Comparison of ENCODE assay signal across 9 mouse cellular contexts in the genomic region with DNA sequence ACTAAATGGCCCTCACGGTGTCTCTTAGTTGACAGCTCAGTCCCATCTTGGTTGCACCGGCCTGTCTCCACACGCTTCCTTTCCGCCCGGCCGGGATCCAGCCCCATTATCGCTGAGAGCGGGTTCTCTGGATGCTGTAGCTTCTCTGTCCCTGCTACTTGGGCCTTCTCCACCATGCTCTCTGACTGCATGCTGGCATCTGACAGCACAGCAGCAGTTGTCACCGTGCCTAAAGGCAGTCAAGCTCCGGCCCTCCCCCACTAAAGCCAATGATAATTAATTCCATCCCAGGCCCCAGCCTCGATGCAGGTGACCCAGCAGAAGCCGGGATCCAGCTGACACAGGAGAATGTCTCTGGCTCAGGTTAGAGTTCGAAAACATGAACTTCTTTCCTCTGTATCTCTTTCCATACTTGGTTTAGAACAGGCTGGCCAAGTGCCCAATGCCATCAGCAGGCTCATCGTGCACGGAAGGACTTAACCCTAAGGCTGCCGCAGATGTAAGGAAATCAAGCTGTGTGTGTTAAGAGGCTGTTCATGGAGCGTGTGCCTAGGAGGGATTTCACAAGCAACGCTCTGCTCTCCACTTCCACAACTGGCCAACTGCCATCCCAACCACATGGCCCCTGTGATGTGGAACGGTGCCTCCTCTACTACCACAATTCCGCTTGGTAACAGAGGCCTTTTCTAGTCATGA.
DNase-seq lines count a peak whose midpoint lies in the region; ATAC-seq and TF ChIP-seq lines count a peak whose summit lies in the region.
"Had no signal": no experiment of that assay in that cellular context is flagged by ENCODE, and none has a peak within 500 bp of the region (broad histone marks: within the 10 kb centered on the region; RNA-seq: fewer than 3 reads in every experiment).

No protein-coding gene starts in this region.

- H3K27me3 ChIP-seq in embryonic facial prominence, embryonic 10.5 days (replicated peaks; ENCODE audit: low read depth, poor library complexity, severe bottlenecking), result no peaks in the 10 kb centered on the region
- no peaks in the 10 kb centered on the region for H3K27me3 ChIP-seq in lung, postnatal 0 days (replicated peaks; ENCODE audit: insufficient read depth, low read length)
- no peaks in the 10 kb centered on the region for H3K27me3 ChIP-seq in kidney, adult 2 months (replicated peaks; ENCODE audit: control insufficient read depth, insufficient read depth, low read length)

- H3K4me3 ChIP-seq in embryonic facial prominence, embryonic 10.5 days, result no peak overlapping the region
- H3K4me3 ChIP-seq in lung, postnatal 0 days (ENCODE audit: low read depth, low read length), result no peak overlapping the region
- no peak overlapping the region for H3K4me3 ChIP-seq in kidney, adult 2 months (ENCODE audit: insufficient read depth, low read depth, low read length)

- H3K9ac ChIP-seq in lung, postnatal 0 days (replicated peaks; ENCODE audit: low read depth), result no peak overlapping the region

- WGBS in embryonic facial prominence, embryonic 10.5 days, result 64% methylated on average over 20 of the region's 20 CpGs
- WGBS in lung, postnatal 0 days, result 57% methylated on average over 20 of the region's 20 CpGs
- 70% methylated on average over 20 of the region's 20 CpGs for WGBS in kidney, adult 2 months

- no peak for TF ChIP-seq EP300 in lung, postnatal 0 days (IDR thresholded peaks at IDR 0.05)

- H3K4me2 ChIP-seq in lung, postnatal 0 days (replicated peaks; ENCODE audit: low read depth, low read length), result no peak overlapping the region

- no peak for ATAC-seq in monocyte, adult 5-6 weeks (replicated peaks; ENCODE audit: insufficient number of reproducible peaks, low FRiP score, low TSS enrichment, poor library complexity, severe bottlenecking)
- no peak for ATAC-seq in lung, postnatal 0 days

- TF ChIP-seq POLR2A in kidney, adult 2 months (IDR thresholded peaks at IDR 0.05; ENCODE audit: low read depth, low read length), result no peak

- no peaks in the 10 kb centered on the region for H3K36me3 ChIP-seq in embryonic facial prominence, embryonic 10.5 days (replicated peaks)
- H3K36me3 ChIP-seq in lung, postnatal 0 days (ENCODE audit: insufficient read depth, low read length), result no peaks in the 10 kb centered on the region
- H3K36me3 ChIP-seq in kidney, adult 2 months (ENCODE audit: control insufficient read depth, insufficient read depth, low read length), result no peaks in the 10 kb centered on the region

- no peak for TF ChIP-seq CTCF in lung, postnatal 0 days (IDR thresholded peaks at IDR 0.05)
- no peak for TF ChIP-seq CTCF in kidney, adult 2 months (conservative IDR thresholded peaks at IDR 0.05; ENCODE audit: insufficient read depth, insufficient read length, low read depth, low read length)

- peak; percentile 54 to 81 for DNase-seq in adrenal gland, adult (ENCODE audit: inconsistent age in 2 of 2, low spot score in 1 of 2)
- DNase-seq in adrenal gland, adult 18-20 months (ENCODE audit: low spot score in 2 of 2), result no peak
- DNase-seq in monocyte, adult 2 months (ENCODE audit: low read depth in 1 of 2, low spot score in 2 of 2), result peak; percentile 29 to 37
- peak; percentile 48 for DNase-seq in embryonic facial prominence, embryonic 10.5 days (ENCODE audit: low spot score)
- peak; percentile 52 for DNase-seq in lung, postnatal 0 days (ENCODE audit: low spot score)
- no peak for DNase-seq in kidney, adult 2 months
- no peak for DNase-seq in frontal cortex, adult 2 months (ENCODE audit: extremely low spot score in 1 of 2, low spot score in 1 of 2)
- DNase-seq: gastrocnemius, postnatal 36 days had no signal

- H3K9me3 ChIP-seq in embryonic facial prominence, embryonic 10.5 days, result no peaks in the 10 kb centered on the region
- no peaks in the 10 kb centered on the region for H3K9me3 ChIP-seq in lung, postnatal 0 days (ENCODE audit: low read length)

- H3K27ac ChIP-seq in embryonic facial prominence, embryonic 10.5 days (replicated peaks), result no peak overlapping the region
- no peak overlapping the region for H3K27ac ChIP-seq in lung, postnatal 0 days (ENCODE audit: low read length)
- H3K27ac ChIP-seq in kidney, adult 2 months (ENCODE audit: insufficient read depth, low read depth, low read length), result no peak overlapping the region

- peaks cover 44% of the 10 kb centered on the region for H3K4me1 ChIP-seq in embryonic facial prominence, embryonic 10.5 days
- H3K4me1 ChIP-seq in lung, postnatal 0 days (ENCODE audit: insufficient read depth, low read depth, low read length), result no peaks in the 10 kb centered on the region
- H3K4me1 ChIP-seq in kidney, adult 2 months (ENCODE audit: control insufficient read depth, insufficient read depth, low read length), result no peaks in the 10 kb centered on the region

Comparison
In these comparisons a context has a peak if more than half of its experiments do, and no peak if none do; other contexts are left out.
1. DNase-seq: peak in adrenal gland, adult (2 of 2), monocyte, adult 2 months (2 of 2), embryonic facial prominence, embryonic 10.5 days (single experiment) and lung, postnatal 0 days (single experiment); none in adrenal gland, adult 18-20 months (0 of 2), kidney, adult 2 months (single experiment) and frontal cortex, adult 2 months (0 of 2).